Mouse (Mus musculus): Measurements from ENCODE around the gene Inpp5d. TPM values are rescaled to one million over a fixed set of nuclear protein-coding genes. Genes with fewer than 3 reads are reported as not detected.

Inpp5d gene
- polyA plus RNA-seq, 1 experiment from 2014 or later = 4.1 TPM

Other genes with a start within 250 kb of the Inpp5d start
- gene Kcnj13, start 225.6 kb upstream of the Inpp5d start, polyA plus RNA-seq (2016; fragmentation: Nextera tagmentation; extraction: Ambion mirVana) = 0.55 and 0.58 TPM in 2 replicates
- gene Snorc, start 150.0 kb upstream of the Inpp5d start, polyA plus RNA-seq (2016; fragmentation: Nextera tagmentation; extraction: Ambion mirVana) = not detected in 2 replicates
- gene Neu2, start 110.4 kb upstream of the Inpp5d start, polyA plus RNA-seq (2016; fragmentation: Nextera tagmentation; extraction: Ambion mirVana) = not detected in 2 replicates
- gene Ngef, start 46.4 kb upstream of the Inpp5d start, polyA plus RNA-seq (2016; fragmentation: Nextera tagmentation; extraction: Ambion mirVana) = 3.6 and 4.7 TPM in 2 replicates
- gene Atg16l1, start 135.6 kb downstream of the Inpp5d start, polyA plus RNA-seq (2016; fragmentation: Nextera tagmentation; extraction: Ambion mirVana) = 34.9 and 36.0 TPM in 2 replicates
- gene Sag, start 183.4 kb downstream of the Inpp5d start, polyA plus RNA-seq (2016; fragmentation: Nextera tagmentation; extraction: Ambion mirVana) = 3.3 and 3.6 TPM in 2 replicates
- 39.3 and 42.4 TPM in 2 replicates for gene Dgkd, start 233.0 kb downstream of the Inpp5d start, polyA plus RNA-seq (2016; fragmentation: Nextera tagmentation; extraction: Ambion mirVana)